Mouse (Mus musculus) erythroblast, adult 5-6 weeks (primary cell): ENCODE data around the gene Parp6. TPM values are rescaled to one million over a fixed set of nuclear protein-coding genes. Genes with fewer than 3 reads are reported as not detected.
A peak's percentile ranks its signal among the peaks of the same experiment; 100 is the strongest.

ENCODE experiments used
- ATAC-seq: replicated peaks from 2 replicates; pipeline ENCODE4 v1.8.0; 2016; ENCODE audit warnings: moderate number of reproducible peaks, mild to moderate bottlenecking, moderate TSS enrichment, inconsistent platforms; ENCODE audit not compliant: poor library complexity, low FRiP score, severe bottlenecking
- total RNA-seq, 2 experiments: library from RNA; stranded (forward) in 1 of 2; stranded (reverse) in 1 of 2; fragments of 150-400 nt in 1 of 2; fragments of 200-764, 138-1000 nt in 1 of 2; gene quantifications; 2 replicates each; pipeline versions ENCODE4 v1.2.3 to v1.2.4; 2015 to 2017; ENCODE audit warnings: low replicate concordance in 2 of 2

Gene Parp6
- total RNA-seq, 2 experiments from 2014 or later: 1.3 to 3.1 TPM

GRCm38 (mm10) chr9:59675598-59675997 is 58.5 kb downstream of the Parp6 start:
- no peak for ATAC-seq

GRCm38 (mm10) chr9:59678313-59678712 is 61.2 kb downstream of the Parp6 start:
- no peak for ATAC-seq

- ATAC-seq: peak; percentile 64
Measured at GRCm38 (mm10) chr9:59679678-59680533, 62.8 kb downstream of the Parp6 start, which contains the start of gene Gramd2. TSS of gene Gramd2 (plus strand) at chr9:59680144.

GRCm38 (mm10) chr9:59680534-59680875 is 63.4 kb downstream of the Parp6 start:
- no peak for ATAC-seq

- ATAC-seq: no peak
Measured at GRCm38 (mm10) chr9:59684020-59684419, 66.9 kb downstream of the Parp6 start.

- ATAC-seq: no peak
Measured at GRCm38 (mm10) chr9:59687416-59688046, 70.4 kb downstream of the Parp6 start.

GRCm38 (mm10) chr9:59691635-59692094 is 74.6 kb downstream of the Parp6 start:
- no peak for ATAC-seq

- ATAC-seq: no peak
Measured at GRCm38 (mm10) chr9:59692145-59692544, 75.1 kb downstream of the Parp6 start.

GRCm38 (mm10) chr9:59694571-59695450 is 77.7 kb downstream of the Parp6 start:
- no peak for ATAC-seq

- no peak for ATAC-seq
Measured at GRCm38 (mm10) chr9:59695451-59695813, 78.3 kb downstream of the Parp6 start.

GRCm38 (mm10) chr9:59696381-59696780 is 79.3 kb downstream of the Parp6 start:
- no peak for ATAC-seq

Other genes starting within 250 kb of the Parp6 start
- gene Arih1, start 130.7 kb upstream of the Parp6 start, total RNA-seq (2015; ENCODE audit: low replicate concordance): 42.4 and 49.8 TPM in 2 replicates
- 89.2 and 128 TPM in 2 replicates for gene Arih1, start 130.7 kb upstream of the Parp6 start, total RNA-seq (2017; ENCODE audit: low replicate concordance)
- 24.2 and 25.7 TPM in 2 replicates for gene Hexa, start 77.7 kb upstream of the Parp6 start, total RNA-seq (2015; ENCODE audit: low replicate concordance)
- 36.8 and 52.1 TPM in 2 replicates for gene Hexa, start 77.7 kb upstream of the Parp6 start, total RNA-seq (2017; ENCODE audit: low replicate concordance)
- not detected in 2 replicates for gene Tmem202, start 77.4 kb upstream of the Parp6 start, total RNA-seq (2015; ENCODE audit: low replicate concordance)
- not detected in 2 replicates for gene Tmem202, start 77.4 kb upstream of the Parp6 start, total RNA-seq (2017; ENCODE audit: low replicate concordance)
- gene Celf6, start 39.4 kb upstream of the Parp6 start, total RNA-seq (2015; ENCODE audit: low replicate concordance): not detected in 2 replicates
- not detected in 2 replicates for gene Celf6, start 39.4 kb upstream of the Parp6 start, total RNA-seq (2017; ENCODE audit: low replicate concordance)
- 36.3 and 60.8 TPM in 2 replicates for gene Pkm, start 39.1 kb downstream of the Parp6 start, total RNA-seq (2015; ENCODE audit: low replicate concordance)
- 150 and 158 TPM in 2 replicates for gene Pkm, start 39.1 kb downstream of the Parp6 start, total RNA-seq (2017; ENCODE audit: low replicate concordance)
- 1.3 TPM in 1 of 2 replicates, not detected in the other for gene Gramd2, start 62.9 kb downstream of the Parp6 start, total RNA-seq (2015; ENCODE audit: low replicate concordance)
- gene Gramd2, start 62.9 kb downstream of the Parp6 start, total RNA-seq (2017; ENCODE audit: low replicate concordance): not detected in 2 replicates
- 0.96 and 6.1 TPM in 2 replicates for gene Senp8, start 133.4 kb downstream of the Parp6 start, total RNA-seq (2015; ENCODE audit: low replicate concordance)
- 0.26 and 1.3 TPM in 2 replicates for gene Senp8, start 133.4 kb downstream of the Parp6 start, total RNA-seq (2017; ENCODE audit: low replicate concordance)
- gene Myo9a, start 133.6 kb downstream of the Parp6 start, total RNA-seq (2015; ENCODE audit: low replicate concordance): 9.0 and 21.5 TPM in 2 replicates
- 8.2 and 13.4 TPM in 2 replicates for gene Myo9a, start 133.6 kb downstream of the Parp6 start, total RNA-seq (2017; ENCODE audit: low replicate concordance)